Mouse (Mus musculus) kidney, adult 2 months (tissue): ENCODE data around the gene Pet117. TPM values are rescaled to one million over a fixed set of nuclear protein-coding genes. Genes with fewer than 3 reads are reported as not detected.

Experiments used
- DNase-seq: peaks from one replicate; pipeline ENCODE4 v3.0.0; 2021
- H3K27ac ChIP-seq: fragments of 200-500 bp; 2 replicates; pipeline ENCODE4 v1.5.1; 2012; ENCODE audit warnings: low read depth, low read length, control low read depth, inconsistent platforms; ENCODE audit not compliant: insufficient read depth
- H3K27me3 ChIP-seq: fragments of 200-500 bp; replicated peaks from 2 replicates; pipeline ENCODE4 v1.6.1; 2012; ENCODE audit warnings: mild to moderate bottlenecking, moderate library complexity, low read length, inconsistent platforms; ENCODE audit not compliant: control insufficient read depth, insufficient read depth
- H3K36me3 ChIP-seq: fragments of 200-500 bp; 2 replicates; pipeline ENCODE4 v1.6.1; 2012; ENCODE audit warnings: mild to moderate bottlenecking, moderate library complexity, low read length, inconsistent platforms; ENCODE audit not compliant: control insufficient read depth, insufficient read depth
- H3K4me1 ChIP-seq: fragments of 200-500 bp; 2 replicates; pipeline ENCODE4 v1.6.1; 2011; ENCODE audit warnings: low read length; ENCODE audit not compliant: control insufficient read depth, insufficient read depth
- H3K4me3 ChIP-seq: fragments of 200-500 bp; 2 replicates; pipeline ENCODE4 v1.5.1; 2011; ENCODE audit warnings: mild to moderate bottlenecking, low read depth, low read length, control low read depth; ENCODE audit not compliant: insufficient read depth
- CTCF ChIP-seq: fragments of 200-500 bp; conservative IDR thresholded peaks from 2 replicates; pipeline ENCODE4 v1.5.1; 2011; ENCODE audit warnings: low read depth, mild to moderate bottlenecking, control low read depth, low read length, moderate library complexity, mixed read lengths; ENCODE audit not compliant: insufficient read depth, insufficient read length
- POLR2A ChIP-seq: fragments of 200-500 bp; IDR thresholded peaks from one replicate; pipeline ENCODE4 v1.6.1; 2011; ENCODE audit warnings: low read depth, low read length, control low read depth
- WGBS: fragments of 180-500 bp; shearing (Covaris S2); methylation state at CpG from one replicate; pipeline ENCODE4 v1.1.7; 2018; 5-methylcytosine and 5-hydroxymethylcytosine counted together
- polyA plus RNA-seq: library from polyadenylated mRNA; depleted of rRNA; stranded (reverse); fragments of >200 nt; gene quantifications from 2 replicates; pipeline ENCODE4 v1.2.3, GENCODE M21; 2012; rRNA removed

Gene Pet117
- polyA plus RNA-seq, 1 experiment = not detected

DNA sequence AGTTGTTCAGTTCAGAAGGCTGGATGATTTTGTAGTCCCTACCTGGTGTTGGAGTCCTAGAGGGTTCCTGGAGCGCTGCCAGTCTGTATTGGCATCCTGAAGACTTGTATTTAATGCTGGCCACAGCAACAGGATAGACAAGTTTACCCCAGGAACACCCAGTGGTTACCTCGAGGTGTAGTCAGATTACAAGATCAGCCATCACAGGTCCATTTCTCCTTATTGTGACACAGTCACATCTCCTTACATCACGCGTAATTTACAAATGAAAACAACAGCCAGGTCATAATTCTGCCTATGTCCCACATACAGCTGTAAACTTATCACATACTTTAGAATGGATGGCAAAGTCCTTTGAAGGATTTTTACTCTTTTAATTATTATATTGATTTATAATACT, 40.2 kb downstream of the Pet117 start:
- Histone ChIP-seq H3K4me1 (no peaks in the 10 kb centered on the region), H3K36me3 (peaks cover 1% of the 10 kb centered on the region), H3K27ac (no peak overlapping the region), H3K27me3 (no peaks in the 10 kb centered on the region), H3K4me3 (no peak overlapping the region)
- TF ChIP-seq CTCF = no peak
- no peak for TF ChIP-seq POLR2A
- DNase-seq = no peak
- 85% methylated on average over 4 of the region's 4 CpGs for WGBS

DNA sequence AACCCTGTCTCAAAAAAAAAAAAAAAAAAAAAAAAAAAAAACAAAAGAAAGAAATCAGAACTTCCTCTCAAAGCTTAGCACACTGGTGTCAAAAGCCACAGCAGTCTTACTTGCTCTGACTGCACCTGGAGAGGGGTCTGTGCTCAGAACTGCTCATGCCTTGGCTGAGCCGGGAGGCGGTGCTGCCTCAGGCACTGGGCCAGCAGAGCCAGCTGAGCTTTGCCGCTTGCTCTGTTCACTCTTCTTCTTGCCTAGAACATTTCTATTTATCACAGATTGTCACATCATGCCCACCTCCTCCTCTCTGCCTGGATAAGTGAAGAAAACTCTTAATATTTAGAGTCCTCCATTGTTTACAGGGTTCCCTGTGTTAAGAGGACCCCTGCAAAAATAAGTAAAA, 41.8 kb downstream of the Pet117 start:
- DNase-seq = no peak
- TF ChIP-seq POLR2A (no peak), CTCF (no peak)
- Histone ChIP-seq H3K4me1 (no peaks in the 10 kb centered on the region), H3K27ac (no peak overlapping the region), H3K27me3 (no peaks in the 10 kb centered on the region), H3K36me3 (no peaks in the 10 kb centered on the region; the same call in none of the 2 replicates), H3K4me3 (no peak overlapping the region)
- WGBS = 68% methylated on average over 3 of the region's 3 CpGs

DNA sequence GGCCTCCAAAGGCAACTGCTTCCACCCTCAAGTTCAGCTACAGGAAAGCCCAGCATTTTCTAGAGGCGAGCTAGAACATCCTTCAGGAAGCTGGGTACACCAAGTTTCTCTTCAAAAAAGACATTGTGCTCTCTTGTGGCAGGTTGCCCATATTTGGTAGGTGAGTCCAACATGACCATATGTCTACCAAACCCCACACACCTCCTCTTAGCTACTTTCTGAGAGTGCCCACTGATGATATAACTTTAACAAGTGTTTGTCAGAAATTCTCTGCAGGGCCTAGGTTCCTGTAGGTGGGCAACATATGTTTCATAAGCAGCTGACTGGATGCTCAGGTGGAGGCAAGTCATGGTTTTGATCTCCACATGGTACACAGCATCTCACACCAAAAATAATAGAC, 45.9 kb downstream of the Pet117 start:
- Histone ChIP-seq H3K4me1 (0 out of 2 replicates have a peak, but pooled peaks cover 2% of the 10 kb centered on the region), H3K36me3 (no peaks in the 10 kb centered on the region), H3K4me3 (no peak overlapping the region), H3K27me3 (no peaks in the 10 kb centered on the region), H3K27ac (no peak overlapping the region)
- TF ChIP-seq CTCF = no peak
- no peak for TF ChIP-seq POLR2A
- 81% methylated on average over 1 of the region's 1 CpGs for WGBS
- DNase-seq = no peak

DNA sequence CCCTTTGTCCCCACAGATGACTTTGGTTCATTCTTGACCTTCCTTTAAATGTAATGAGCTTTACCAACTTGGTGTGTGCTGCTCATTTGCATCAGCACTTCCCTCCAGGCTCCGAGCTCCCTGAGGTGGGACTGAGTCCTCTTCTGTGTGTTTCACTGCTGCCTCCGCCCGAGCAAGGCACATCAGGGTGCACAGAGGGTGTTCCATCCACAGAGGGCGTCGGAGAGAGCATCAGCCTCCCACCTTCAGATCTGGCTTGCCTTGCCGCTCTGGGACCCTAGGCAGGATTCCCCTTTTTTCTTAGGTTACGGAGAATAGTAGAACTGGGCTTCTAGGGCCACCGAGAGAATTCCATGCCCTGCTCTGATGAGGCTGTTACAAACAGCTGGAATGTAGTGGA, 48.1 kb downstream of the Pet117 start:
- Histone ChIP-seq H3K36me3 (no peaks in the 10 kb centered on the region), H3K4me1 (0 out of 2 replicates have a peak, but pooled peaks cover 2% of the 10 kb centered on the region), H3K27ac (no peak overlapping the region), H3K4me3 (no peak overlapping the region), H3K27me3 (no peaks in the 10 kb centered on the region)
- 52% methylated on average over 8 of the region's 8 CpGs for WGBS
- no peak for TF ChIP-seq CTCF
- TF ChIP-seq POLR2A = no peak
- no peak for DNase-seq

DNA sequence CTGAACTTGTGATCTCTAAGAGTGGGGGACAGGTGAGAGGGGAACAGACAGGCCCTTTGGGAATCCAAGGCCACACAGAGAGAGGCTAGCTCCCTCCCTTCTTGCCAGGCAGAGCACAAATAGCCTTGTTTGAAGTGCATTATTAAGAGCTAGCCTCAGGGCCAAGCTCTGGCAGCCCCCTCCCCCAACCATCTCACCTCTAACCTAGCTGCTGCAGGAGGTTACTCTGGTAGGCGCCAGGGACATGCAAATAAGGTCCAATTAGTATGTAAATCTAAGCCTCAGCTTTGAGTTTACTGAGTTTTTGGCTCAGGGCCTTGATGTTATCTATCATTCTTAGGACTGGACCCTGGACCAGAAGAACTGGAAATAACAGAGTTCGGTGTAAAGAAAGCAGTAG, 49.3 kb downstream of the Pet117 start:
- Histone ChIP-seq H3K4me3 (no peak overlapping the region), H3K36me3 (no peaks in the 10 kb centered on the region), H3K4me1 (0 out of 2 replicates have a peak, but pooled peaks cover 2% of the 10 kb centered on the region), H3K27ac (peak overlapping the region; percentile 15; the same call in 1 of the 2 replicates), H3K27me3 (no peaks in the 10 kb centered on the region)
- TF ChIP-seq CTCF (no peak), POLR2A (no peak)
- DNase-seq = peak; percentile 65
- 12% methylated on average over 2 of the region's 2 CpGs for WGBS

DNA sequence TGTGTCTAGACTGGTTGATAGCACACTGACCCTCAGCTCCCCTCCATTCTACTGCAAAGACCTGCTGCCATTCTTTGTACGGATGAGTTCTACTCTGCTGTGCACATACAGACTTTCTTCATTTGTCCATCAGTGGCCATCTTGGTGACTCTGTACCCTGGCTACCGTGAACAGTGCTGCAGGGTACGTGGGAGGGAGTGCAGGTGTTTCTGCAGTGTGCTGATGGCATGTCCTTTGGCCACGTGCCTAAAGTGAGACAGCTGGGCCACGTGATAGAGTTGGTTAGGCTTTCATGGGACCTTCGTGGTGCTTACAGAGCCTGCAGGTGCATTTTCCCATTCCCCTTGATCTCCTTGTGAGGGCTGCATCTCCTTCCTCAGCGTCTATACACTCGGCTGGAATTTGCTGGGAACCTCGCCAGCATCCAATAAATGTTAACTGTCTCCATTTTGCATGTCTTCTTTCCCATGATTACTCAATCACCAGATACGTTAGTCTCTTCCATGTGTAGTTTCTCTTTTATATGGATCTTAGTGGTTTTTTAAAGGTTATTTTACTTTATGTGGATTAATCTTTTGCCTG, 53.4 kb downstream of the Pet117 start:
- H3K4me1 ChIP-seq = 0 out of 2 replicates have a peak, but pooled peaks cover 2% of the 10 kb centered on the region
- WGBS = 49% methylated on average over 10 of the region's 10 CpGs
- H3K36me3 ChIP-seq = no peaks in the 10 kb centered on the region
- TF ChIP-seq CTCF (no peak), POLR2A (no peak)
- DNase-seq = no peak
- H3K4me3 ChIP-seq = no peak overlapping the region
- H3K27me3 ChIP-seq = no peaks in the 10 kb centered on the region
- H3K27ac ChIP-seq = no peak overlapping the region

Other genes starting within 250 kb of the Pet117 start
- 6.3 and 8.1 TPM in 2 replicates for gene Mgme1, start 98.3 kb upstream of the Pet117 start, polyA plus RNA-seq
- 40.9 and 47.2 TPM in 2 replicates for gene Snx5, start 98.1 kb upstream of the Pet117 start, polyA plus RNA-seq
- 2.1 and 3.0 TPM in 2 replicates for gene Ovol2, start 36.9 kb upstream of the Pet117 start, polyA plus RNA-seq
- gene Kat14, start within 50 bp of the Pet117 start, polyA plus RNA-seq = 43.0 and 44.8 TPM in 2 replicates
- 1.6 TPM in 2 replicates for gene Dzank1, start 158.4 kb downstream of the Pet117 start, polyA plus RNA-seq
- gene Polr3f, start 158.7 kb downstream of the Pet117 start, polyA plus RNA-seq = 7.5 and 8.3 TPM in 2 replicates
- gene Rbbp9, start 181.9 kb downstream of the Pet117 start, polyA plus RNA-seq = 31.2 and 31.7 TPM in 2 replicates
- gene Sec23b, start 187.2 kb downstream of the Pet117 start, polyA plus RNA-seq = 70.4 and 77.3 TPM in 2 replicates
- gene Smim26, start 225.1 kb downstream of the Pet117 start, polyA plus RNA-seq = 16.3 and 24.7 TPM in 2 replicates
- 19.3 and 25.5 TPM in 2 replicates for gene Dtd1, start 230.9 kb downstream of the Pet117 start, polyA plus RNA-seq